Mouse (Mus musculus) testis, postnatal 10 days (tissue): Measurements from ENCODE around the gene Armh3.
A peak's percentile ranks its signal among the peaks of the same experiment; 100 is the strongest.
"Not testable (repeated sequence)": the region's sequence is repeated elsewhere in the genome, so short reads cannot be mapped to it uniquely, and the experiment has no call there.

Experiments used
- DNase-seq: peaks from one replicate; pipeline ENCODE4 v3.0.0; 2021; ENCODE audit warnings: low spot score

Gene Armh3

GRCm38 (mm10) chr19:46032731-46033510, 34.6 kb upstream of the Armh3 start:
- DNase-seq = no peak

GRCm38 (mm10) chr19:46031689-46032432, 33.6 kb upstream of the Armh3 start:
- peak; percentile 42 for DNase-seq

GRCm38 (mm10) chr19:46030196-46030983, 32.1 kb upstream of the Armh3 start:
- peak; percentile 37 for DNase-seq

GRCm38 (mm10) chr19:46029652-46030051, 31.4 kb upstream of the Armh3 start:
- no peak for DNase-seq

- DNase-seq = no peak
These were observed 30.5 kb upstream of the Armh3 start for GRCm38 (mm10) chr19:46028747-46029320.

GRCm38 (mm10) chr19:46026567-46026966, 28.3 kb upstream of the Armh3 start:
- DNase-seq = peak; percentile 42

GRCm38 (mm10) chr19:46024959-46025358, 26.7 kb upstream of the Armh3 start:
- DNase-seq = peak; percentile 31

- no peak for DNase-seq
These were observed 17.7 kb upstream of the Armh3 start for GRCm38 (mm10) chr19:46016023-46016422.

- peak; percentile 94 for DNase-seq
These were observed 16.4 kb upstream of the Armh3 start for GRCm38 (mm10) chr19:46014572-46015178.

GRCm38 (mm10) chr19:46005680-46006079, 7.4 kb upstream of the Armh3 start:
- no peak for DNase-seq

- DNase-seq = no peak
These were observed 6.7 kb upstream of the Armh3 start for GRCm38 (mm10) chr19:46004814-46005466.

- peak; percentile 88 for DNase-seq
These were observed 5.3 kb upstream of the Armh3 start, which contains the start of gene Hps6 for GRCm38 (mm10) chr19:46003371-46004226. Gene Hps6 (plus strand): TSS chr19:46003508.

- no peak for DNase-seq
These were observed 4.0 kb upstream of the Armh3 start for GRCm38 (mm10) chr19:46002279-46002678.

GRCm38 (mm10) chr19:45999378-45999777, 1.1 kb upstream of the Armh3 start:
- DNase-seq = no peak

GRCm38 (mm10) chr19:45998694-45999217, 468 bp upstream of the Armh3 start:
- DNase-seq = no peak

- DNase-seq = no peak
These were observed 923 bp downstream of the Armh3 start for GRCm38 (mm10) chr19:45997365-45997764.

GRCm38 (mm10) chr19:45993981-45994737, 4.1 kb downstream of the Armh3 start:
- DNase-seq = no peak

GRCm38 (mm10) chr19:45993441-45993840, 4.8 kb downstream of the Armh3 start:
- not testable (repeated sequence) for DNase-seq

GRCm38 (mm10) chr19:45991171-45991570, 7.1 kb downstream of the Armh3 start:
- DNase-seq = no peak
